Mouse (Mus musculus) bone marrow macrophage, adult 2 months (primary cell): Measurements from ENCODE around the gene Sohlh2. TPM values are rescaled to one million over a fixed set of nuclear protein-coding genes. Genes with fewer than 3 reads are reported as not detected.

ENCODE experiments used
- H3K27ac ChIP-seq: 2 replicates; pipeline ENCODE4 v1.5.1; 2012; ENCODE audit warnings: low read depth, low read length; ENCODE audit not compliant: insufficient read depth
- H3K4me1 ChIP-seq: 2 replicates; pipeline ENCODE4 v1.6.1; 2012; ENCODE audit warnings: low read length; ENCODE audit not compliant: control insufficient read depth, insufficient read depth
- H3K4me3 ChIP-seq: 2 replicates; pipeline ENCODE4 v1.5.1; 2012; ENCODE audit warnings: mild to moderate bottlenecking, low read length, moderate library complexity; ENCODE audit not compliant: insufficient read depth
- CTCF ChIP-seq: IDR thresholded peaks from 2 replicates; pipeline ENCODE4 v1.5.1; 2012; ENCODE audit warnings: low read depth, mild to moderate bottlenecking, low read length, moderate library complexity
- POLR2A ChIP-seq: IDR thresholded peaks from 2 replicates; pipeline ENCODE4 v1.6.1; 2012; ENCODE audit warnings: mild to moderate bottlenecking, low read depth, low read length, borderline replicate concordance
- polyA plus RNA-seq: library from polyadenylated mRNA; stranded (reverse); fragments of >200 nt; gene quantifications from 2 replicates; pipeline ENCODE4 v1.2.4, GENCODE M21; 2012; ENCODE audit not compliant: missing spikeins, insufficient read depth, insufficient read length

The Sohlh2 gene
- polyA plus RNA-seq, 1 experiment, result not detected

GRCm38 (mm10) chr3:55154163-55154562, 27.7 kb upstream of the Sohlh2 start:
- no peak overlapping the region for H3K4me3 ChIP-seq
- H3K27ac ChIP-seq, result no peak overlapping the region
- TF ChIP-seq CTCF (no peak), POLR2A (no peak)
- H3K4me1 ChIP-seq, result no peaks in the 10 kb centered on the region

- H3K27ac ChIP-seq, result no peak overlapping the region
- H3K4me1 ChIP-seq, result no peaks in the 10 kb centered on the region
- TF ChIP-seq CTCF (no peak), POLR2A (no peak)
- no peak overlapping the region for H3K4me3 ChIP-seq
Measured at GRCm38 (mm10) chr3:55157413-55157812, 24.4 kb upstream of the Sohlh2 start.

GRCm38 (mm10) chr3:55161144-55161543, 20.7 kb upstream of the Sohlh2 start:
- no peak overlapping the region for H3K27ac ChIP-seq

GRCm38 (mm10) chr3:55163510-55163909, 18.3 kb upstream of the Sohlh2 start:
- H3K4me1 ChIP-seq, result no peaks in the 10 kb centered on the region
- TF ChIP-seq CTCF, result no peak
- TF ChIP-seq POLR2A, result no peak
- no peak overlapping the region for H3K27ac ChIP-seq
- no peak overlapping the region for H3K4me3 ChIP-seq

More at GRCm38 (mm10) chr3:55161144-55161543, 20.7 kb upstream of the Sohlh2 start:
- TF ChIP-seq CTCF (no peak), POLR2A (no peak)
- Histone ChIP-seq H3K4me3 (no peak overlapping the region), H3K4me1 (no peaks in the 10 kb centered on the region)

- no peaks in the 10 kb centered on the region for H3K4me1 ChIP-seq
- TF ChIP-seq CTCF (no peak), POLR2A (no peak)
Measured at GRCm38 (mm10) chr3:55172478-55172877, 9.3 kb upstream of the Sohlh2 start.

GRCm38 (mm10) chr3:55177271-55177670, 4.6 kb upstream of the Sohlh2 start:
- H3K4me1 ChIP-seq, result no peaks in the 10 kb centered on the region
- TF ChIP-seq POLR2A (no peak), CTCF (no peak)
- H3K4me3 ChIP-seq, result no peak overlapping the region
- H3K27ac ChIP-seq, result no peak overlapping the region

More at GRCm38 (mm10) chr3:55172478-55172877, 9.3 kb upstream of the Sohlh2 start:
- H3K4me3 ChIP-seq, result no peak overlapping the region
- H3K27ac ChIP-seq, result no peak overlapping the region

- H3K4me1 ChIP-seq, result no peaks in the 10 kb centered on the region
- H3K27ac ChIP-seq, result no peak overlapping the region
- TF ChIP-seq POLR2A, result no peak
- TF ChIP-seq CTCF, result no peak
- no peak overlapping the region for H3K4me3 ChIP-seq
Measured at GRCm38 (mm10) chr3:55191668-55192067, 9.8 kb downstream of the Sohlh2 start.

GRCm38 (mm10) chr3:55193351-55193750, 11.5 kb downstream of the Sohlh2 start:
- TF ChIP-seq CTCF, result no peak
- TF ChIP-seq POLR2A, result no peak
- Histone ChIP-seq H3K27ac (no peak overlapping the region), H3K4me3 (no peak overlapping the region), H3K4me1 (no peaks in the 10 kb centered on the region)

- Histone ChIP-seq H3K27ac (no peak overlapping the region), H3K4me1 (no peaks in the 10 kb centered on the region), H3K4me3 (no peak overlapping the region)
- TF ChIP-seq POLR2A, result no peak
- no peak for TF ChIP-seq CTCF
Measured at GRCm38 (mm10) chr3:55194792-55195191, 13.0 kb downstream of the Sohlh2 start.

GRCm38 (mm10) chr3:55195581-55196327, 13.9 kb downstream of the Sohlh2 start:
- TF ChIP-seq CTCF (no peak), POLR2A (no peak)
- Histone ChIP-seq H3K4me1 (no peaks in the 10 kb centered on the region), H3K27ac (no peak overlapping the region), H3K4me3 (no peak overlapping the region)
